Mouse (Mus musculus) splenic B cell, adult 2 months (primary cell): ENCODE results near the gene Gm10097.

ENCODE experiments used
- DNase-seq: peaks from one replicate; pipeline ENCODE4 v3.0.0-alpha.2; 2011; ENCODE audit warnings: low read depth, low spot score
- H3K27me3 ChIP-seq: 2 replicates; pipeline ENCODE4 v1.6.1; 2012; ENCODE audit warnings: mild to moderate bottlenecking, low read length, moderate library complexity, mixed read lengths; ENCODE audit not compliant: control insufficient read depth, poor library complexity, insufficient read depth, severe bottlenecking
- H3K36me3 ChIP-seq: 2 replicates; pipeline ENCODE4 v1.6.1; 2012; ENCODE audit warnings: mild to moderate bottlenecking, low read length, moderate library complexity, mixed read lengths; ENCODE audit not compliant: control insufficient read depth, poor library complexity, insufficient read depth, severe bottlenecking

Gm10097 gene

GRCm38 (mm10) chr10:5116155-5116554 is 47.2 kb downstream of the Gm10097 start:
- DNase-seq: no peak
- Histone ChIP-seq H3K27me3 (no peaks in the 10 kb centered on the region), H3K36me3 (peaks cover 6% of the 10 kb centered on the region)

- Histone ChIP-seq H3K27me3 (no peaks in the 10 kb centered on the region), H3K36me3 (peaks cover 6% of the 10 kb centered on the region)
- no peak for DNase-seq
Observed at GRCm38 (mm10) chr10:5116720-5117119, 47.7 kb downstream of the Gm10097 start.
